Mouse (Mus musculus) adrenal gland, postnatal 0 days (tissue): ENCODE measurements around the gene Ankef1. TPM values are rescaled to one million over a fixed set of nuclear protein-coding genes. Genes with fewer than 3 reads are reported as not detected.

Experiments
- polyA plus RNA-seq: library from polyadenylated mRNA; unstranded; fragments of >200 nt; fragmentation: Nextera tagmentation; extraction: Ambion mirVana; gene quantifications from 2 replicates; pipeline ENCODE4 v1.2.1, GENCODE M21; 2015

The Ankef1 gene
- polyA plus RNA-seq: 0.95 and 1.2 TPM in 2 replicates

DNA sequence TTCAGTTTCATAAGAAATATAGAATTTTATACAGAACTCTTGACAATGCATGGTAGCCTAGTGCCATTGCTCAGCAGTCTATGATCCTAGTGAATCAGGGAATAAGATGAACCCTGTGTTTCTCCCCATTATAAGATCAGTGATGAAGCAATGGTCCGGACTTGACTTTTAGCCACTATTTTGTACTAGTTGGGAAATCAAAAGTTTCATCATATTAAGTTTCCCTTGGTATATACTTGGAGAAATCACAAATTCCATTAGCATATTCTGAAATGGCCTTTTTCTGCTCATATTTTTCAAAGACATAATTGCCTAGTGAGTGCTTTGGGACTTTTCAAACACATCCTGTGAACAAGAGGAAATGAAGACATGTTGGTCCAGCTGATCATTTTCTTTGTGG, at the start of gene Ankef1:
Gene Ankef1 (plus strand): TSS at position 260 of the 400 bp plus-strand sequence.

Other genes starting within 250 kb of the Ankef1 start
- 1.4 and 2.6 TPM in 2 replicates for gene Pak7, start 113.9 kb upstream of the Ankef1 start, polyA plus RNA-seq
- gene Snap25, start 211.5 kb downstream of the Ankef1 start, polyA plus RNA-seq: 56.7 and 140 TPM in 2 replicates